Mouse (Mus musculus): ENCODE results near the gene Pde6d.
A peak's percentile ranks its signal among the peaks of the same experiment; 100 is the strongest.
"Not testable (repeated sequence)": the region's sequence is repeated elsewhere in the genome, so short reads cannot be mapped to it uniquely, and the experiment has no call there.

The Pde6d gene

DNA sequence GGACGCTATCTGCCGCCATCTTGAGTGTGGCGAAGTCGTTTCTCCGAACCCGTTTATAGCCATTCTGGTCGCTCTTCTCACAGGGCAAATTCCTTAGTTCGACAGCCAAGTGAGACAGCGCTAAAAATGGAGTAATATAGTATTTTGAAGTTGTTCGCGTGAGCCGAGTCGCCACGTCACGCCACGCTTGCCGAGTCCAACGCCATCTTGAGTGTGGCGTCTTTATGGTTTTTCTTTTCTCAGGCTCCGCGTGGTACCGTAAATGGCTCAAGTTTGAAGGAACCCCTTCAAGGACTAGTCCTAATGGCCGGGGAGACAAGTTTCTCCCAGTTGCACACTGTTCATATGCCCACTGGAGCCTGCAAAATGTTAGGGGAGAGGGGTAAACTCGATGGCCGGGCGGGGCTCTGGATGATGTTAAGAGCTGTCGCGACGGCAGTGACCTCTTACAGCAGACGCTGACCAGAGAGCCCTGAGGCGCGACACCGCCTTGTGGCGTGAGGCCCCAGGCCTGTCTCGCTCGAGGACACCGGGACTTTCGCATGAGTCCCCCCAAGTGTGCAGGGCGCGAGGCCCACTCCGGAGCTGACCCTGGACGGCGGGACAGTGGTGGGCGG, 56.8 kb downstream of the Pde6d start:
- peak; percentile 84 for DNase-seq

DNA sequence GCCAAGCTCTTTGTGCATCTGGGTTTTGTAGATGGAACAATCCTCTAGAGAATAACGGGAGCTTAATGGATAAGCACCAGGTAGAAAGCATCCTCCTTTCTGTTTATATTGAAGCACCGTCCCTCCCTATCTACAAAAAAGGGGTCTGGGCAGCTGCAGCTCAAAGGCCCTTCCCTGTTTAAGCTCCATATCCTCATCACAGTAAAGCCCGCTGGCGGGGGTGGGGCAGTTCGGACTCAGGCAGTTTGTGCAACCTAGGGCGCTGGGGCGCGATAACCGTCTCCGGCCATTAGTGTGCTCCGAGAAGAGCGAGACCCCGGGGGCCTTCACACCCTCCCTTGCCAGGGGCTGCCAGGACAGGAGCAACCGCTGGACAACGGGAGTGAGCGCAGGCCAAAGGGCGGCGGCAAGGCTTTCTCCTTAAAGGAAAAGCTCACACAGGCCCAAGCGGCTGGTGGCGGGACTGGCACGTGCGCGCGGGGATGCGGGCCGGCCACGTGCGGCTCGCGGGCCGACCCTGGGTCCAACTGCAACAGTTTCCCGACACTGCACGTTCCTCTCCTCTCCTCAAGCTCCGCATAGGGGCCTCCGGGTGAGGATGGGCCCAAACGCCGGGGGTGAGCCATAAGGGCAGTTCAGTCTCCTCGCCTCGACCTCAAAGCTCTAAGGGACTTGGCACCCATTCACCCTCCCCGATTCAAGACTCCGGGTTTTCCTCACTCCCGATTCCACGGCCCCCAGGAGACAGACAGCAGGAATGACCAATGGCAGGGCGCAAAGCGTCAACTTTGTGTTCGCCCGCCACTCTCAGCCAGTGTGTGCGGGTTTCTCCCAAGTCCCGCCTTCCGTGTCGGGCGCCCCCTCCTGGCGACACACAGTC, 57.6 kb downstream of the Pde6d start:
- peak; percentile 100 for DNase-seq

DNA sequence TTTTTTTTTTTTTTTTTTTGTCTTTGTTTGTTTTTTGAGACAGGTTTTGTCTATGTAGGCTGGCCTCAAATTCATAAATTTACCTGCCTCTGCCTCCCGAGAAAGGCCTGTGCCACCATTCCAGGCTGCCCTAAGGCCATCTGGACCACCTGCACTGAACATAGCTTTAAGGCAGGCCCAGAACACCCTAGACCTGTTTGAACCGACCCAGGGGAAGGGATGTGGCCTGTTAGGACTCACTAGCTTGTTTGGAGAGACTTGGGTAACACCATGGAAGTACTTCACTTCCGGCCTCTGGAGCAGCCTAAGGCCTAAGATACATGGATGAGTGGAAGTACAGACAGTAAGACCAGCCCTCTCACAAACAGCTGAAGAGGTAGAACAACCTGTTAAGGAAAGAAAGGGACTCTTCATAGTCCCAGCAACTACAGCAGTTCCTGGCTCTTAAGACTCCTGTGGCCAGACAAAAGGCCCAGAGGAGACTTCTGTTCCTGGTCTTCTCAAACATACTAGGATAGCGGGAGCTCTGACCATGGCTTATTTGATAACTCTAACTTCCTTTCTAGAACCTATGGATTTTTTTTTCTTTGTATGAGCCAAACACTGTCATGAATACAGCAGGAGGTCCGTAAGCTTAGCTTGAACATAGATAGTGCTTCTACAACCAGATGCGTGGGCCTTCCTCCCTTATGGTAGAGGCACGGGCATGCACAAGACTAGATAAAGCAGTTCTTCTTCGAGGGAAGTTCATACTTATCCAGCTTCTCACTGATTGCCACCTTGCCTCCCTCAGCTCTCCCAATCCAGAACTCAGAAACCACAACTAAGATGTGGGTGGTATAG, 58.4 kb downstream of the Pde6d start:
- no peak for DNase-seq

DNA sequence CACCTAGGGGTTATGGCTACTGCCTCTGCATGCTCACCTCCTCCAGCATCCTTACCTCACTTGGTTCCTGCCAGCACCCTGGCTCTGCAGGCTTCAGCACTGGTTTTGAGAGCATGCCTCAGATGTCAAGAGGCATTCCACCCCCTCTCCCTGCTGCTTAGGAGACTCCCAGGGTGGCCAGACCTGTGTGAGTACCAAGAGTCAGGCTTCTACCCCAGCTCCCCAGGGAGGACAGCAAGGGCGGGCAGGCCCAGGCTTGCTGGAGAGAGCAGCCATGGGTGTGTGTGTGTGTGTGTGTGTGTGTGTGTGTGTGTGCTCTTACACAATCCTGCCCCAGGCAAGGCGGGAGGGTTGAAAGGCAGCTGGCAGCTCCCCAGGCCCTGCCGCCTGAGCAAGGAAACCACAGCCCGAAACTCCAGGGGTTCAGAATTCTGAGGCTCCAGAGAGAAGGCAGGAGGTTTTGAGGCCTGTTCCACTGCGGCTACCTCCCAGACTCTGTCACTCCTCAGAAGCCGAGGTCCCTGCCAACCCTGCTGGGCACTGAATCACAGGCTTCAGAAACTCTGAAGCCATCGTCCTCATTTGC, 60.0 kb downstream of the Pde6d start:
- peak; percentile 54 for DNase-seq

DNA sequence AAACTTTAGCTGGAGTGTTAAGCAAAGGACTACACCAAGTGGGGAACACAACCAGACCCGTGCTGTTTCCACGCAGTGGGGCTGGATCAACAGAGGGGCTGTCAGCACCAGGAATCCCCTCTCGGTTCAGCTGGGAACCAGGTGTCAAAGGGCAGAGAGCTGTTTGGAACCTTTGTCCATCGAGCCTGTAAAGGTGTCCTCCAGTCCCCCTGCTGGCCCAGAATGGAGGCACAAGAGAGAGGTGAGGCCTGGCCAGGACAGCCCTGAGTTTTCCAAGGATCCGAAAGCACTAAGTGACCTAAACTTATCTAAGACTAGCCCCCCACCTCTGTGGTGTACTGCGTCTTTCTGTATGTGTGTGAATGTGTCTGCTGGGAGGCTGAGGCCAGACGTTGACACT, 62.1 kb downstream of the Pde6d start:
- DNase-seq, result peak; percentile 83

DNA sequence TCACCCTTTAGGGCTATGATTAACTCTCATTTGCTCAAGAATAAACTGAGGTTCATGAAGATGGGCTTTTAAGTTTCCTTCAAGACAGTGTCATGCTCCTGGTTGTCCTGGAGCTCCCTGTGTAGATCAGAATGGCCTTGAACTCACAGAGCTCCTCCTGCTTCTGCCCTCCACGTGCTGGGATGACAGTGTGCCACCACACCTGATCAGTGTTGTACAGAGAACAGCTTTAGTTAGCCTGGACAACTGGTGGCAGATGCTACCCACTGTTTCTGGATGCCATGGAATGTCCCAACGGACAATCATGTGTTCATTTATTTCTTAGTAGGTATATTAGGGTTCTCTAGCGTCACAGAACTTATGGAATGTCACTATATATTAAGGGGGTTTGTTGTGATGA, 65.4 kb downstream of the Pde6d start:
- no peak for DNase-seq

DNA sequence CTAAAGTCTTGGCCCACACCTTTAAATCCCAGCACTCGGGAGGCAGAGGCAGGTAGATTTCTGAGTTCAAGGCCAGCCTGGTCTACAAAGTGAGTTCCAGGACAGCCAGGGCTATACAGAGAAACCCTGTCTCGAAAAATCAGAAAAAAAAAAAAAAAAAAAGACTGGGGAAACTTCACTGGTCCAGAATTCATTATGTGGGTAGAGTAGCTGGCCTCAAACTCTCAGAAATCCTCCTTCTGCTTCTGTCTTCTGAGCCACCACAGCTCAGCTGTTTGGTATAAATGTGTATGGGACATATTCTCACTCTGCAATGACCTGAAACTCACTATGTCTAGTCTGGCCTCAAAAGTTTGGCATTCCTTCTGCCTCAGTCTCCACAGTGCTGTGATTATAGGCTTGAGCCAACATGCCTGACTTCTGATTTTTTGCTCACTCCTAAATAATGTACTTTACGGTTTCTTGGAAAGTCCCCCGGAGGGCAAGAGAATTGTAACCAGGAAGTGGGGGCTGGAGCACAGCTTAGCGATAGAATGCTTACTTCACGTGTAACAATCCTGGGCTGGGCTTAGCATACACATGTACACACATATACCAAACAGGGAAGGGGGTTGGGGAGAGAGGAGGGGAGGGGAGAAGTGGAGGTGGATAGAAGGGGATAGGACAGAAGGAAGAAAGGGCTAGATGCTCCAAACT, 66.6 kb downstream of the Pde6d start:
- DNase-seq, result no peak

DNA sequence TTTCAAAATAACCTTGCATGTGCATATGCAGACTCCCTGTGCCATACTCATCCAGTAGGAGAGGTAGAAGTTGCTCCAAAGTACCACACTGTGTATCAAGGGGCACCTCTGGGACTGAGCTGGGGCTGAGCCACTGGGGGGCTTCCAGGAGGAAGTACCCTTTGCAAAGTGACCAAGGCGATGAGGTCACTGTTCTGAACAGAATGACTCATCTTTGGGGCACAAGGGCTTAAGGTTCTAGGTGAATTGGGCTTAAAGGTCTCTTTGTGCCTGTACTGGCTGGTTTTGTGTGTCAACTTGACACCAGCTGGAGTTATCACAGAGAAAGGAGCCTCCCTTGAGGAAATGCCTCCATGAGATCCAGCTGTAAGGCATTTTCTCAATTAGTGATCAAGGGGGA, 69.4 kb downstream of the Pde6d start:
- not testable (repeated sequence) for DNase-seq

DNA sequence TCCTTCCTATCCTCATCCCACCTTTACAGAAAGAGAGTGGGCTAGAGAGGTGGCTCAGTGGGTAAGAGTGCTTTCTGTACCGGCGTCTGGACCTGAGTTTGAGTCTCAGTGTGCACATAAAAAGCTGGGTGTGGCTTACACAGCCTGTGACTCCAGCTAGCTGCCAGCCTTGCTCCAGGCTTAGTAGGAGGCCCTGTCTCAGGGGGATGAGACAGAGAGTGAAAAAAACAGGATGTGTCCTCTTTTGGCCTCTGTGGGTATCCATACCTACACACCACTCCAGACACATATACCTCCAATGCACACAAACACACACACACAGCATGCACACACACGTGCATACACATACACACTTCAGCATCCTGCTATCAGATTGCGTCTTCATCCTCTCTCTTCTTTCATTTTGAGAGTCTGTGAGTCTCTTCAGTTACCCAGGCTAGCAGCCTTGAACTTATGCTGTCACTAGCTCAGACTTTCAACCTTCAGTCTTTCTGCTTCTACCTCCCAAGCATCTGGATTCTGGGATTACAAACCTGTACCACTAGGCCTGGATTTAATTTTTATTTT, 70.2 kb downstream of the Pde6d start:
- DNase-seq, result no peak

DNA sequence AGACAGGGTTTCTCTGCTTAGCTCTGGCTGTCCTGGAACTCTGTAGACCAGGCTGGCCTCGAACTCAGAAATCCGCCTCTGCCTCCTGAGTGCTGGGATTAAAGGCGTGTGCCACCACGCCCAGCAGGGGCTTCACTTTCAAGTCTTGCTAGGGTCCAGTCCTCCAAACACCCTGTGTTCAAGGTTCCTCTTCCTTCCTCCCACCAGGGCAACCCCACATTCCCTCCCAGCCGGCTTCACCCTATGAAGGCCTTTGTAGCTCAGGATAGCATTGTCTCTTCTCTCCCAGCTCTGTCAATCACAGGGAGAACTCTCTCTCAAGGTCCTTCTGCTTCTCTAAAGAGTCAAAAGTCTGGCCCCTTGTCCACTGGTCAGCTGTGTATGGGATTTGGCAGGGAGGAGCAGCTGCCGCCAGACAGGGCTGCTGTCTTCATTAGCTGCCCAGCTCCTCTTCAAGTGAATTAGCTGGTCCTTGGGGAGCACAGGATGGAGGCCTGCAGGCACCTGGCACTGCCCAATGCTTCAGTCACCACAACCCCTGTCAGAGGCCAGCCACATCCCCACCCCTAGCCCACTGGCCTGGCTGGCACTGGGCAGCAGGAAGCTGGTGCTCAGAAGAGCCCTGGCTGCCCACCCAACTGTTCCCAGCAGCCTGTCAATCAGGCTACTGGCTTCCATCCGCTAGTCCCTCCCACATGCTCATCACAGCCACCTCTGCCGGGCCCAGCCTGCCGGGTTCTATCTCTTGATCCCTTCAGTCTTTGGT, 71.6 kb downstream of the Pde6d start:
- no peak for DNase-seq

DNA sequence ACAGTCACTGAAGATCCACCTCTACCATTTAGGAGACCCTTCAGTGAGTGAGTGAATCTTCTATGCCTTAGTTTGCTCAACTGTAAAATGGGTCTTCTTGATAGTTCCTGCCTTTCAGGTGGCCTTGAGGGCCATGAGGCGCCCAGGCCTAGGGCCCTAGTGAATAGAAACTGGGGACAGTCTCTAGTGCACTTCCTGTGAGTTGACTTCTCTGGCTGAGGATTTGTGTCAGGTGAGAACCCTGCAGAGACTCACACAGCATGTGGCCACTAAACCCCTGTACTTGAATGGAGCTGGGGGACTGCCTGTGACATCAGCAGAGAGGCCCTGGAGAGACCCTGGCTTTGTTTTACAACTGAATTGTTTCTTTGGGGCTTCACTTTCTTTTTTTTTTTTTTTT, 72.2 kb downstream of the Pde6d start:
- DNase-seq, result no peak

DNA sequence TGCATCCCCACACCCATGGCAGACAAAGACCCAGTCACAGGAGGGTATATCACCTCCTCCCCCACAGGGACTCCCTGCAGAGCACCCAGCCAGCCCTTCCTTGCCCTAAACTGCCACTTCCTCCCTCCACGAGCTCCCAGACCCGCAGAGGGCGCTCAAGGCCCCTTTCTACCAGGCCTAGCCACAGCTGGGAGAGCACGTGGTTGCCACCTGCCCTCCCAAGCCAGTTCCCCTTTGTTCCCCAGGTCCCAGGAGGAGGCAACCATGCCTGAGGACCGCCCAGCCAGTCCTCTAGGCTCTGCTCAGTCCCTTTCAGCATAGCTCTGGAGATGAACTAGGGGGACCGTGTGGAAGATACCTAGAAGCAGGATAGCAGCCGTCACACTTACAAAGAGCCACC, 73.0 kb downstream of the Pde6d start:
- DNase-seq, result peak; percentile 92

DNA sequence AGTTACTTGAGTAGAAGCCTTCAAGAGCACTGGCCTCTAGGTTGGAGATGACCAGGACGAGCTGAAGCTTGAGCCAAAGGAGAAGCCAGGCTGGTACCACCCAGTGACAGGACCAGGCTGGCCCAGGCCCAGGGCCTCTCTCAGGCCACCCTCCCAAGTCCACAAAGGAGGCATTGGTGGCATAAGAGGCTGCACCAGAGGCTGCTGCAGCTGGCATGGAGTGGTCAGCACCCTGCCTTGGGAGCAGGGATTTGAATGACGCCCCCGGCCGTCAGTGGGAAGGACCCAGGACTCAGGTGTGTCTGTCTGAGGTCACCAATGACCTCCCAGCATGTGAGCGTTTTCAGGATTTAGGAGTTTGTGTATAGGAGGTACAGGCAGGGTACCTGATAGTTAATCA, 74.6 kb downstream of the Pde6d start:
- no peak for DNase-seq

DNA sequence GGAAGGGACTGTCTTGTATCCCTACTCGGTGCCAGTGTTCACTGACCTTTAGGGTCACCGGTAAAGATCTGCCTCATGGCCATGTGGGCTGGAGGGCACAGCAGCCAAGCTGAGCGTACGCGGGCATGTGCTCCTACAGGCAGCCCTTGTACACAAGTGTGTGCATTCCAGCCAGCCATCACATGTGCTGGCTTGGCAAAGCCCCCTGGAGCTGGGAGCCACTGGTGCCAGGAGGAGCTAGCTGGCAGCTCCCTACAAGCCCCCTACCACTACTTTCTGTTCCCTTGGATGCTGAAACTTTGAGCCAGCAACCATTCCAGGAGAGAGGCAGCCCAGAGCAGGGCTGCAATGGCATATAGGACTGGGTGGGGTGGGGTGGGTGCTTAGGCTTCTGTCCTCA, 76.0 kb downstream of the Pde6d start:
- no peak for DNase-seq

DNA sequence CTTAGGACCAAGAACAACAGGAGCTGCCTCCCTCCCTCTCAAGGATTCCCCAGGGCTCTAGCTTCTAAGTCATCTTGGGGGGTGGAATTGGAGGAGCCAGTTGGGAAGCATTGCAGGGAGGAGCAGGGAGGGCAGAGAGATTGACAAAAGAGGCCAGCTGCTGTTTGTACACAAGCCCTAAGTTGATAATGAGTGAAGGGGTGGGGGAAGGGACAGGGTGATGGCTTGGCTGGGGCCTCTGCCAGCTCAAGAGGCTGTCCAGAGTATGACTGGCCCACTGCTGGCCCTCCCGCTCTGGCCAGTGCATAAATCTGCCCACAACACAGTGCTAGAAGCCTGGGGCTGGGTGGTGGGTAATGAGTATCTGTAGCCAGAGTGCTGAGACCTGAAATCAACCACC, 77.0 kb downstream of the Pde6d start:
- DNase-seq, result peak; percentile 70

DNA sequence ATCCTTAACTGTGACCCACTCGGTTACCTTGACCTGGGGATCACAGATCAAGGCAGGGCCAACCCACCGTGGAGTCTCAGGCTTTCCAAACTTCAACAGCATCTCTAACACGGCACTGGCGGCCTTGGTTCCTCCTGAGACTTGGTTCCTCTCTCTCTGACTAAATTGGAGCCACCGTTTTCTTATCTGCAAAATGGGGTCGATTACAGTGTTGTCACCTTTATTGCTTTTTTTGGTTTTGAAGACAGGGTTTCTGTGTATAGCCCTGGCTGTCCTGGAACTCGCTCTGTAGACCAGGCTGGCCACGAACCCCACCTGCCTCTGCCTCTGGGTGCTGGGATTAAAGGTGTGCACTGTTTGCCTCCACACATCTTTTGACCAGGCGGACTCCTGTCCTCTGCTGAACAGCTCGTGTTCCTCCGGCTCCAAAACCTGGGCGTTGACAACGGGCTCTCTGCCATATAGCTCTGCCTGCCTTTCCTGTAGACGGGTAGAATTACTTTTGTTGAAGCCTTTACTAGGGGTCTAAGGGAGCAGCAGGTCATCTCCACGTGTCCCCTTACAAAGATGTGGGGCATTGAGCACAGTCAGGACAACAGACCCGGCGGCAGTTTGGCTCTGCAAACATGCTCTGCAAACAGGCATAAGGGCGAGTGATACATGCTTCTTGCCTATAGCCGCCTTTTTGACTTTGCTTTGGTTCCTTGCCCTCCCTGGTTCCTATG, 77.6 kb downstream of the Pde6d start:
- DNase-seq, result peak; percentile 48

DNA sequence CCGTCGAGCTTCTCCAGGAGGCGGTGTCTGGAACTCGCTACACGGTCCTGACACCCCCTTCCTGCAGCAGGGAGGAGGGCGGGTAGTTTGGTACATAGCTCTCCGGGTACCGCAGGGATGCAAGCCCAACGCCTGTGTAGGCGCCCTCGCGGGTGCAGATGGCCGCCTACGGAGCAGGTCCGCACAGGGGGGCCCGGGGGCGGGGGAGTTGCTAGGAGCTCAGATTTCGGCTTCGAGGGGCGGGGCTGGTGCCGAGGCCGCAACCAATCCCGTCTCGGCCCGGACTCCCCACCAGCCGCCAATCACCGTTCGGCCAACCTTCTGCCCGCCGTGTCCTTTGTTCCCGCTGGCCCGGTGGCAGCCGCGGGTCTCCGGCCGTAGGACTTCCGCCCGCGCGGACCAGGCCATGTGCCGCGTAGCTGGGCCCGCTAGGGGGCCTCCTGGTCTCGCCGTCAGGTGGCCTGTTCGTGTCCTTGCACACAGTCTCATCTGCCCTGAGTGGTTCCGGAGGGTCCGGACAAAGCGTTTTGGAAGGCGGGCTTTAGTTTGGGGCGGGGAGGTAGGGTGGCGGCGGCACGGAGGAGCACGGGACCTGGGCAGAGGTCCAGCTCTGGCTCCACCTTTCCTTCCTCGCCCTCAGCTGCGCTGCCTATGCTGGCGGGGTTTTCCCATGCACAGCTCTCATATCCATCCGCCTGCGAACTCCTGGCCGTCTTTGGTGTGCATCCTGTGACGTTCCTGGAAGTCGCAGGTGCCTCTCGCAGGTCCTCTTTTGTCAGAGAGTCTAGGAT, 78.3 kb downstream of the Pde6d start:
- peak; percentile 99 for DNase-seq

DNA sequence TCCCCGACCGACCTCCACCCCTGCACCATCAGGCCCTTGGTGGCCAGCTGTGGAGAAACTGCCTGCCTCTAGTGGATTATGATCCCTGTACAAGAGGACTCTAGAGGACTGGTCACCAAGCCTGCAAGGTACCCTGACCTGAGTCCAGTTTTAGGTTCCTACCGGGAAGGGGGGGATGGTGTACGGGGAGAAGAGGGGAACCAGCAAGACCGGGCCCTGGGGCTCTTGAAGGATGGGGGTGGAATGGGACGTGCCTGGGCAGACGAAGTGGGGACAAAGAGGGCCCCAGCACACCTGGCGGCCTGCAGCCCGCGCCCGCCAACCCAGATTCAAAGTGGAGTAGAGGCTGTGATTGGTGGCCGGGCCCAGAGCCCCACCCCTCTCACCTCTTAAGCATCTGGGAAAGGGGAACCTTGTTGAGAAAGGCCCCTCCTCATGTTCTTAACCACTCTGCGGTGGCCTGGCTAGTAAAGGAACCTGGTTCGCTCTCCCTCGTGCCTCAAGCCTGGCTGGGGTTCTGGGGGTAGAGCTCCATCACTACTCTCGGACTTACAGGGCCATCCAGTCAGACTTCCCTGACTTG, 79.2 kb downstream of the Pde6d start:
- DNase-seq, result peak; percentile 63
